Mouse (Mus musculus): ENCODE measurements around the gene Tgif2. TPM values are rescaled to one million over a fixed set of nuclear protein-coding genes. Genes with fewer than 3 reads are reported as not detected.

Tgif2 gene
- polyA plus RNA-seq, 1 experiment from 2014 or later, result 48.0 TPM

- Histone ChIP-seq H3K4me1 (ENCODE audit: control insufficient read depth, insufficient read depth, low read length) (peaks cover 12% of the 10 kb centered on the region), H3K36me3 (ENCODE audit: control insufficient read depth, insufficient read depth, low read length) (peaks cover 41% of the 10 kb centered on the region), H3K27me3 (replicated peaks; ENCODE audit: control insufficient read depth, insufficient read depth, low read length) (no peaks in the 10 kb centered on the region), H3K27ac (ENCODE audit: low read depth, low read length) (peak overlapping the region; percentile 93), H3K4me3 (ENCODE audit: low read depth, low read length) (peak overlapping the region; percentile 99), H3K9me3 (replicated peaks; ENCODE audit: control insufficient read depth, low read length) (no peaks in the 10 kb centered on the region), H3K4me2 (ENCODE audit: low read length) (peak overlapping the region; percentile 85), H3K9ac (ENCODE audit: low read length) (peak overlapping the region; percentile 97)
- ATAC-seq, result no peak
- WGBS, result 5% methylated on average over 28 of the region's 28 CpGs
- peak; percentile 23 for DNase-seq (ENCODE audit: low spot score)
These were observed 23.8 kb downstream of the Tgif2 start for GRCm38 (mm10) chr2:156863487-156864160.

- Histone ChIP-seq H3K27ac (ENCODE audit: low read depth, low read length) (0 out of 2 replicates have a peak overlapping the region, but pooled peaks have one; percentile 27), H3K27me3 (replicated peaks; ENCODE audit: control insufficient read depth, insufficient read depth, low read length) (no peaks in the 10 kb centered on the region), H3K36me3 (ENCODE audit: control insufficient read depth, insufficient read depth, low read length) (peaks cover 43% of the 10 kb centered on the region), H3K9ac (ENCODE audit: low read length) (no peak overlapping the region), H3K4me3 (ENCODE audit: low read depth, low read length) (peak overlapping the region; percentile 99; the same call in 1 of the 2 replicates), H3K4me1 (ENCODE audit: control insufficient read depth, insufficient read depth, low read length) (peaks cover 12% of the 10 kb centered on the region), H3K4me2 (ENCODE audit: low read length) (peak overlapping the region; percentile 85; the same call in 1 of the 2 replicates), H3K9me3 (replicated peaks; ENCODE audit: control insufficient read depth, low read length) (no peaks in the 10 kb centered on the region)
- WGBS, result 62% methylated on average over 3 of the region's 3 CpGs
- DNase-seq (ENCODE audit: low spot score) (peak; percentile 63), ATAC-seq (no peak)
These were observed 24.7 kb downstream of the Tgif2 start for GRCm38 (mm10) chr2:156864481-156864880.

GRCm38 (mm10) chr2:156868994-156869393 lies 29.2 kb downstream of the Tgif2 start:
- WGBS, result 84% methylated on average over 8 of the region's 8 CpGs
- no peaks in the 10 kb centered on the region for H3K9me3 ChIP-seq (replicated peaks; ENCODE audit: control insufficient read depth, low read length)
- no peak for ATAC-seq

GRCm38 (mm10) chr2:156869554-156869953 lies 29.7 kb downstream of the Tgif2 start:
- Histone ChIP-seq H3K27ac (ENCODE audit: low read depth, low read length) (no peak overlapping the region), H3K9ac (ENCODE audit: low read length) (no peak overlapping the region), H3K4me2 (ENCODE audit: low read length) (no peak overlapping the region), H3K4me3 (ENCODE audit: low read depth, low read length) (no peak overlapping the region), H3K27me3 (replicated peaks; ENCODE audit: control insufficient read depth, insufficient read depth, low read length) (no peaks in the 10 kb centered on the region), H3K4me1 (ENCODE audit: control insufficient read depth, insufficient read depth, low read length) (peaks cover 1% of the 10 kb centered on the region), H3K9me3 (replicated peaks; ENCODE audit: control insufficient read depth, low read length) (no peaks in the 10 kb centered on the region), H3K36me3 (ENCODE audit: control insufficient read depth, insufficient read depth, low read length) (peaks cover 85% of the 10 kb centered on the region)
- DNase-seq (ENCODE audit: low spot score) (no peak), ATAC-seq (no peak)
- 92% methylated on average over 7 of the region's 7 CpGs for WGBS

More at GRCm38 (mm10) chr2:156868994-156869393, 29.2 kb downstream of the Tgif2 start:
- Histone ChIP-seq H3K4me3 (ENCODE audit: low read depth, low read length) (no peak overlapping the region), H3K36me3 (ENCODE audit: control insufficient read depth, insufficient read depth, low read length) (peaks cover 80% of the 10 kb centered on the region), H3K4me2 (ENCODE audit: low read length) (no peak overlapping the region), H3K27me3 (replicated peaks; ENCODE audit: control insufficient read depth, insufficient read depth, low read length) (no peaks in the 10 kb centered on the region), H3K27ac (ENCODE audit: low read depth, low read length) (no peak overlapping the region), H3K9ac (ENCODE audit: low read length) (no peak overlapping the region), H3K4me1 (ENCODE audit: control insufficient read depth, insufficient read depth, low read length) (peaks cover 7% of the 10 kb centered on the region)
- no peak for DNase-seq (ENCODE audit: low spot score)

GRCm38 (mm10) chr2:156870519-156870918 lies 30.7 kb downstream of the Tgif2 start:
- H3K4me1 ChIP-seq (ENCODE audit: control insufficient read depth, insufficient read depth, low read length), result no peaks in the 10 kb centered on the region
- no peak overlapping the region for H3K9ac ChIP-seq (ENCODE audit: low read length)
- H3K4me3 ChIP-seq (ENCODE audit: low read depth, low read length), result no peak overlapping the region
- peaks cover 90% of the 10 kb centered on the region for H3K36me3 ChIP-seq (ENCODE audit: control insufficient read depth, insufficient read depth, low read length)
- H3K27me3 ChIP-seq (replicated peaks; ENCODE audit: control insufficient read depth, insufficient read depth, low read length), result no peaks in the 10 kb centered on the region
- no peaks in the 10 kb centered on the region for H3K9me3 ChIP-seq (replicated peaks; ENCODE audit: control insufficient read depth, low read length)
- ATAC-seq (no peak), DNase-seq (ENCODE audit: low spot score) (no peak)
- H3K27ac ChIP-seq (ENCODE audit: low read depth, low read length), result no peak overlapping the region
- H3K4me2 ChIP-seq (ENCODE audit: low read length), result no peak overlapping the region
- WGBS, result 45% methylated on average over 6 of the region's 6 CpGs

- Histone ChIP-seq H3K9ac (ENCODE audit: low read length) (no peak overlapping the region), H3K4me1 (ENCODE audit: control insufficient read depth, insufficient read depth, low read length) (no peaks in the 10 kb centered on the region), H3K4me3 (ENCODE audit: low read depth, low read length) (no peak overlapping the region), H3K27ac (ENCODE audit: low read depth, low read length) (no peak overlapping the region), H3K36me3 (ENCODE audit: control insufficient read depth, insufficient read depth, low read length) (peaks cover 64% of the 10 kb centered on the region), H3K4me2 (ENCODE audit: low read length) (no peak overlapping the region), H3K9me3 (replicated peaks; ENCODE audit: control insufficient read depth, low read length) (no peaks in the 10 kb centered on the region), H3K27me3 (replicated peaks; ENCODE audit: control insufficient read depth, insufficient read depth, low read length) (no peaks in the 10 kb centered on the region)
- WGBS, result 32% methylated on average over 5 of the region's 5 CpGs
- ATAC-seq (no peak; the same call in 1 of the 2 replicates), DNase-seq (ENCODE audit: low spot score) (peak; percentile 79)
These were observed 33.8 kb downstream of the Tgif2 start for GRCm38 (mm10) chr2:156873629-156874028.

GRCm38 (mm10) chr2:156874047-156874759 lies 34.4 kb downstream of the Tgif2 start:
- DNase-seq (ENCODE audit: low spot score) (no peak), ATAC-seq (no peak)
- H3K9ac ChIP-seq (ENCODE audit: low read length), result no peak overlapping the region
- H3K4me1 ChIP-seq (ENCODE audit: control insufficient read depth, insufficient read depth, low read length), result no peaks in the 10 kb centered on the region
- peaks cover 58% of the 10 kb centered on the region for H3K36me3 ChIP-seq (ENCODE audit: control insufficient read depth, insufficient read depth, low read length)
- no peaks in the 10 kb centered on the region for H3K9me3 ChIP-seq (replicated peaks; ENCODE audit: control insufficient read depth, low read length)
- no peak overlapping the region for H3K4me2 ChIP-seq (ENCODE audit: low read length)
- no peaks in the 10 kb centered on the region for H3K27me3 ChIP-seq (replicated peaks; ENCODE audit: control insufficient read depth, insufficient read depth, low read length)
- no peak overlapping the region for H3K27ac ChIP-seq (ENCODE audit: low read depth, low read length)
- H3K4me3 ChIP-seq (ENCODE audit: low read depth, low read length), result no peak overlapping the region
- 93% methylated on average over 8 of the region's 8 CpGs for WGBS

- ATAC-seq (no peak), DNase-seq (ENCODE audit: low spot score) (no peak)
- Histone ChIP-seq H3K27me3 (replicated peaks; ENCODE audit: control insufficient read depth, insufficient read depth, low read length) (no peaks in the 10 kb centered on the region), H3K4me3 (ENCODE audit: low read depth, low read length) (no peak overlapping the region), H3K9me3 (replicated peaks; ENCODE audit: control insufficient read depth, low read length) (no peaks in the 10 kb centered on the region), H3K27ac (ENCODE audit: low read depth, low read length) (no peak overlapping the region), H3K9ac (ENCODE audit: low read length) (no peak overlapping the region), H3K4me1 (ENCODE audit: control insufficient read depth, insufficient read depth, low read length) (no peaks in the 10 kb centered on the region), H3K4me2 (ENCODE audit: low read length) (no peak overlapping the region), H3K36me3 (ENCODE audit: control insufficient read depth, insufficient read depth, low read length) (peaks cover 52% of the 10 kb centered on the region)
- WGBS, result 95% methylated on average over 4 of the region's 4 CpGs
These were observed 35.1 kb downstream of the Tgif2 start for GRCm38 (mm10) chr2:156874760-156875510.

All from forebrain, embryonic 14.5 days (tissue).